Mouse (Mus musculus): ENCODE data around the gene 3110009E18Rik.

- no peak for TF ChIP-seq CTCF (IDR thresholded peaks at IDR 0.05; ENCODE audit: borderline replicate concordance, insufficient read depth, low read depth, low read length)
- no peak for TF ChIP-seq POLR2A (IDR thresholded peaks at IDR 0.05; ENCODE audit: borderline replicate concordance, insufficient read depth, low read length)
These were observed 5.3 kb upstream of the 3110009E18Rik start for GRCm38 (mm10) chr1:120115671-120116081.
